Mouse (Mus musculus) limb, embryonic 14.5 days (tissue): ENCODE data around the gene Itga5. TPM values are rescaled to one million over a fixed set of nuclear protein-coding genes. Genes with fewer than 3 reads are reported as not detected.

Experiments
- ATAC-seq: fragments of 200-750 bp; cut with Nextera tagmentation; 2 replicates; pipeline ENCODE4 v1.8.0; 2017; ENCODE audit warnings: low read depth, moderate number of reproducible peaks, moderate TSS enrichment; ENCODE audit not compliant: low FRiP score
- DNase-seq: peaks from one replicate; pipeline ENCODE4 v3.0.0-alpha.2; 2015; ENCODE audit warnings: low spot score
- H3K27ac ChIP-seq: fragments of 300-500 bp; sonication (generic); replicated peaks from 2 replicates; pipeline ENCODE4 v1.5.1; 2014; ENCODE audit warnings: low read depth, mild to moderate bottlenecking, low read length, moderate library complexity, mixed read lengths
- H3K27me3 ChIP-seq: fragments of 300-500 bp; sonication (generic); 2 replicates; pipeline ENCODE4 v1.6.1; 2014; ENCODE audit warnings: low read length, mixed read lengths; ENCODE audit not compliant: control insufficient read depth, insufficient read depth
- H3K36me3 ChIP-seq: fragments of 300-500 bp; sonication (generic); 2 replicates; pipeline ENCODE4 v1.6.1; 2014; ENCODE audit warnings: mild to moderate bottlenecking, low read length, moderate library complexity, mixed read lengths; ENCODE audit not compliant: control insufficient read depth, insufficient read depth
- H3K4me1 ChIP-seq: fragments of 300-500 bp; sonication (generic); 2 replicates; pipeline ENCODE4 v1.6.1; 2014; ENCODE audit warnings: antibody characterized with exemption, low read length, mixed read lengths; ENCODE audit not compliant: control insufficient read depth, insufficient read depth
- H3K4me2 ChIP-seq: fragments of 300-500 bp; sonication (generic); replicated peaks from 2 replicates; pipeline ENCODE4 v1.6.1; 2014; ENCODE audit warnings: low read depth, mild to moderate bottlenecking, low read length, moderate library complexity; ENCODE audit not compliant: severe bottlenecking
- H3K4me3 ChIP-seq: fragments of 300-500 bp; sonication (generic); replicated peaks from 2 replicates; pipeline ENCODE4 v1.5.1; 2014; ENCODE audit warnings: low read length
- H3K9ac ChIP-seq: fragments of 300-500 bp; sonication (generic); 2 replicates; pipeline ENCODE4 v1.6.1; 2014; ENCODE audit warnings: mild to moderate bottlenecking, low read depth, low read length, moderate library complexity; ENCODE audit not compliant: severe bottlenecking
- H3K9me3 ChIP-seq: fragments of 300-500 bp; sonication (generic); 2 replicates; pipeline ENCODE4 v1.6.1; 2016; ENCODE audit warnings: low read length; ENCODE audit not compliant: control insufficient read depth
- POLR2A ChIP-seq: fragments of 200-500 bp; IDR thresholded peaks from 2 replicates; pipeline ENCODE4 v1.8.0; 2012; ENCODE audit warnings: inconsistent platforms, mild to moderate bottlenecking, moderate library complexity, borderline replicate concordance; ENCODE audit not compliant: insufficient read depth, insufficient read length; ENCODE audit errors: extremely low read depth
- WGBS: fragments of 180-500 bp; shearing (Covaris S2); extraction: QIAGEN DNeasy Blood & Tissue Kit; methylation state at CpG from one replicate; pipeline ENCODE4 v1.1.7; 2014; 5-methylcytosine and 5-hydroxymethylcytosine counted together
- polyA plus RNA-seq, 2 experiments: library from polyadenylated mRNA; depleted of rRNA in 1 of 2; stranded (reverse) in 1 of 2; unstranded in 1 of 2; fragments of >200 nt; fragmentation: Nextera tagmentation in 1 of 2; extraction: Ambion mirVana in 1 of 2; gene quantifications; 2 replicates each; pipeline versions ENCODE4 v1.2.1 to v1.2.3; 2012 to 2014

Gene Itga5
- polyA plus RNA-seq, 2 experiments: 63.4 to 71.2 TPM

DNA sequence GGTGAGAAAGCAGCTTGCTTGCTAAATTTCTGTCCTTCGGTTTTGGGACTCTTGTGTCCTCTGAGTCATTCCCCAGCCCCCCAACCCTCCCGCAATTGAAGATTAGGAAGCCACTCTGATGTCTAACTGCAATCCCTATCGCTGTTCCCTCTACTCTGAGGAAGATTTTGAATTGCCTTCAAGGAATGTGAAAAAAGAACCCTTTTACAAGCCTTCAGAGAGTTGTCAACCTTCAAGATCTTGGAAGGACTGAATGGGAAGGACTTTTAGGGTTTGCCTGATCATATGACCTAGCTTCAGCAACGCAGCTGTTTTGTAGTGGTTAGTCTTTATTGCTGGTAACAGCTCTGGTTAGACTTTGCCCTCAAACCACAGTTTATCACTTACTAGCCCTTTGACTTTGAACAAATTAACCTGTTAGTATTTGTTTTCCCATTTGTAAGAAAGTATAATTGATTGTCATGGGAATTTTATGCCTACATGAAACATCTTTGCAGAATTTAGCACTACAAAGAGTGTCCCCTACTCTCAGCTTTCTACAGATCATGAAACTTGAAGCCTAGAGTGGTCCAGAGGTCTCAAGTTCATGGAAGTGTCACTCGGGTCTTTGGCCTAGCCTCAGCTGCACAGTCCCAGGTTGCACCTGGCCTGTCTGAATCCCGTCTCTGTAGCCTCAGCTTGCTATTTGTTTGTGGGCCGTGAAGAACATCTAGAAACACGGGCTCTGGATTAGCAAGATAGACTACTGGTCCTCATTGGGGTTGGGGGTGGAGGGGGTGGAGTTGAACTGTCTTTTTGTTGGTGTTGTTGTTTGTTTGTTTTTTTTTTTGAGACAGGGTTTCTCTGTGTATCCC, 60.5 kb downstream of the Itga5 start:
- TF ChIP-seq POLR2A: 0 out of 2 replicates have a peak, but pooled peaks have one; percentile 7
- 21% methylated on average over 8 of the region's 8 CpGs for WGBS
- no peaks in the 10 kb centered on the region for H3K36me3 ChIP-seq
- H3K4me2 ChIP-seq: peak overlapping the region; percentile 63
- peak overlapping the region; percentile 65 for H3K9ac ChIP-seq
- H3K27ac ChIP-seq: peak overlapping the region; percentile 95
- H3K9me3 ChIP-seq: no peaks in the 10 kb centered on the region
- H3K27me3 ChIP-seq: no peaks in the 10 kb centered on the region
- H3K4me1 ChIP-seq: peaks cover 60% of the 10 kb centered on the region
- ATAC-seq (no peak), DNase-seq (peak; percentile 78)
- peak overlapping the region; percentile 43 for H3K4me3 ChIP-seq

GRCm38 (mm10) chr15:103305070-103305678, 61.4 kb downstream of the Itga5 start:
- peak; percentile 53; the same call in 1 of the 2 replicates for TF ChIP-seq POLR2A
- peak; percentile 90 for ATAC-seq
- H3K4me1 ChIP-seq: peaks cover 69% of the 10 kb centered on the region

GRCm38 (mm10) chr15:103304616-103304969, 62.0 kb downstream of the Itga5 start:
- peak overlapping the region; percentile 63 for H3K4me2 ChIP-seq
- H3K9ac ChIP-seq: peak overlapping the region; percentile 63
- no peak for TF ChIP-seq POLR2A
- no peak for DNase-seq
- H3K27ac ChIP-seq: peak overlapping the region; percentile 93
- no peaks in the 10 kb centered on the region for H3K27me3 ChIP-seq
- H3K9me3 ChIP-seq: no peaks in the 10 kb centered on the region
- ATAC-seq: no peak
- peaks cover 75% of the 10 kb centered on the region for H3K4me1 ChIP-seq
- peak overlapping the region; percentile 43 for H3K4me3 ChIP-seq
- no peaks in the 10 kb centered on the region for H3K36me3 ChIP-seq
- WGBS: 0% methylated on average over 9 of the region's 9 CpGs

More at GRCm38 (mm10) chr15:103305070-103305678, 61.4 kb downstream of the Itga5 start:
- WGBS: under 1% methylated on average over 36 of the region's 71 CpGs
- Histone ChIP-seq H3K36me3 (no peaks in the 10 kb centered on the region), H3K27ac (peak overlapping the region; percentile 95), H3K4me2 (peak overlapping the region; percentile 63), H3K9ac (peak overlapping the region; percentile 65), H3K27me3 (no peaks in the 10 kb centered on the region), H3K9me3 (no peaks in the 10 kb centered on the region), H3K4me3 (peak overlapping the region; percentile 43)
- peak; percentile 99 for DNase-seq

GRCm38 (mm10) chr15:103303916-103304615, 62.5 kb downstream of the Itga5 start:
- WGBS: 9% methylated on average over 8 of the region's 8 CpGs
- peak overlapping the region; percentile 93 for H3K27ac ChIP-seq
- no peaks in the 10 kb centered on the region for H3K9me3 ChIP-seq
- H3K4me1 ChIP-seq: peaks cover 80% of the 10 kb centered on the region
- DNase-seq (no peak), ATAC-seq (no peak)
- peak overlapping the region; percentile 43 for H3K4me3 ChIP-seq
- peak overlapping the region; percentile 63 for H3K4me2 ChIP-seq
- no peak for TF ChIP-seq POLR2A
- H3K36me3 ChIP-seq: no peaks in the 10 kb centered on the region
- no peaks in the 10 kb centered on the region for H3K27me3 ChIP-seq
- H3K9ac ChIP-seq: peak overlapping the region; percentile 63
